Mouse (Mus musculus) adrenal gland, adult 18-20 months (tissue): Measurements from ENCODE around the gene Tex2. TPM values are rescaled to one million over a fixed set of nuclear protein-coding genes. Genes with fewer than 3 reads are reported as not detected.
"Not testable (repeated sequence)": the region's sequence is repeated elsewhere in the genome, so short reads cannot be mapped to it uniquely, and the experiment has no call there.

Source experiments
- DNase-seq, 2 experiments: peaks; one replicate each; pipeline ENCODE4 v3.0.0; 2021 to 2022; ENCODE audit warnings: low spot score in 2 of 2
- total RNA-seq, 2 experiments: library from RNA; stranded (reverse); gene quantifications; 1 replicate in 1 of 2; 2 replicates in 1 of 2; pipeline ENCODE4 v1.2.3; 2021

The Tex2 gene
- total RNA-seq, 2 experiments from 2014 or later, result 52.1 to 54.2 TPM

DNA sequence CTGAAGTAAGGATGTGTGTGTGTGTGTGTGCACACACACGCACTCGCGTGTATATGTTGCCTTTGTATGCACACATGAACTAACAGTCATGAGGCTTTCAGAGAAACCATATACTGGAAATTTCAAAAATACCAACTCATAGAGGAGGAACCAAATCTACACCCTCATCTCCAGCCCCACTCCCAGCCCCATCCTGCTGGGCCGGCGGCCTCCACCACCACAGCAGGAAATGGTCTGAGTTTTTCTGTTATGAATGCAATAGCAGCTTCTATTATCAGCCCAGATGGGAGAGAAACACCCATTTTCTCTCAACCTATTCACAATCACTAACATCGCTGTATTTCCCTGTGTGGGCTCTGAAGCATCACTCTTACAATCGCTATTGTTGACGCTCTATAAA, 8.8 kb upstream of the Tex2 start:
- no peak for DNase-seq

DNA sequence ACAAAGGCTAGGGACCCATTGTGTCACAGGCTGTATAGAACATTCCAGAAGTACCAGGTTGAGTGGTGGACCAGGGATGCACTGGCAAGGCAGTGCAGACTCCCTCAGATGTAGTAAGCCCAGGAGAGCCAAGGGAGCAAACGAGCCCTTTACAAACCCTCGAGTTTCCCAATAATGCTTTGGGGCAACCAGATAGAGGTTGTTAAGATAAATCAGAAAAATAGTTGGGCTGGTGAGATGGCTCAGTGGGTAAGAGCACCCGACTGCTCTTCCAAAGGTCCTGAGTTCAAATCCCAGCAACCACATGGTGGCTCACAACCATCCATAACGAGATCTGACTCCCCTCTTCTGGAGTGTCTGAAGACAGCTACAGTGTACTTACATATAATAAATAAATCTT, 5.5 kb upstream of the Tex2 start:
- DNase-seq, result not testable (repeated sequence)

DNA sequence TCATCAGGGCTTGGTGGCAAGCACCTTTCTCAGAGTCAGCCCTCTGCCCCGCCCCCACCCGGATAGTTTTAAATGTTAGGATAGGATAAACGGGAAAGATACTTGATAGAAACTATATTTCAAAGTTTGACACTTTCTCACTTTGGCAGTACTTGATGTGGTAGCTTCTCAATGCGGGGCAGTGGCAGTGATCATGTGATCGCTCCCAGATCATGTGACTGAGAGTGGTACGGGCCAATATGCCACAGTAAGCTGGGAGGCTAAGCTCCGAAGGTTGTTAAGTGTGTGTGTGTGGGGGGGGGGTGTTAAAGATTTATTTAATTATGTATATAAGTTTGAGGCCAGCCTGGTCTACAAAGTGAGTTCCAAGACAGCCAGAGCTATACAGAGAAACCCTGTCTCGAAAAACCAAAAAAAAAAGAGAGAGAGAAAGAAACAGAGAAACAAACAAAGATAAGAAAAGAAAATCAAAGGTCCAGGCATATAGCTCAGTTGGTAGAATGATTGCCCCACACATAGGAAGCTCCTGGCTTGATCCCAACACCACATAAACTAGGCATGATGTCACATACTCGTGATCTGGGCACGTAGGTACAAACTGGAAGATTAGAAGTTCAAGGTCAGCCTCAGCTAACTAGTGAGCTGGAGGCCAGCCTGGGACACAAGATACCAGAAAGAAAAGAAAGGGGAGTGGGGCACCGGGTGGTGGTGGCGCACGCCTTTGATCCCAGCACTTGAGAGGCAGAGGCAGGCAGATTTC, 4.8 kb upstream of the Tex2 start:
- DNase-seq, result no peak

GRCm38 (mm10) chr11:106615561-106615960, 2.3 kb upstream of the Tex2 start:
- DNase-seq, result no peak

GRCm38 (mm10) chr11:106614339-106614645, 1.1 kb upstream of the Tex2 start:
- DNase-seq, result no peak

- no peak for DNase-seq
Measured at GRCm38 (mm10) chr11:106613638-106614338, 565 bp upstream of the Tex2 start.

GRCm38 (mm10) chr11:106612209-106612960, 838 bp downstream of the Tex2 start:
- DNase-seq, result peak; percentile 43 to 46

DNA sequence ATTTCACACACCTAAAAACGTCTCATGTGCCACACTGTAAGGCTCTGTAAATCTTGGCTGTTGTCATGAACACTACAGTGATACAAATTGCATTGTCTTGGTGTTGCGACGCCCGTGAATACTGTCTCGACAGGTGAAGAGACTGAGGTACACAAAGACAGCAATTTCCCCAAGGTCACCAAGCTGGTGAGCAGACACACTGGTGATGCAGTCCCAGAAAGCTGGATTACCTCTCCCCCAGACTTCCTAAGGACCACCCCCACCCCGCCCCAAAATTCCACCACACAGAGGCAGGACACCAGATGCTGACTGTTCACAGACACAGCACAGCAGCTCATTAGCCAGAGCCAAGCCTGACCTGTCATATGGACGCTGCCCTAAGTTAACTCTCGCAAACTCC, 3.5 kb downstream of the Tex2 start:
- no peak for DNase-seq

- DNase-seq, result no peak
Measured at GRCm38 (mm10) chr11:106607316-106607715, 5.9 kb downstream of the Tex2 start.

DNA sequence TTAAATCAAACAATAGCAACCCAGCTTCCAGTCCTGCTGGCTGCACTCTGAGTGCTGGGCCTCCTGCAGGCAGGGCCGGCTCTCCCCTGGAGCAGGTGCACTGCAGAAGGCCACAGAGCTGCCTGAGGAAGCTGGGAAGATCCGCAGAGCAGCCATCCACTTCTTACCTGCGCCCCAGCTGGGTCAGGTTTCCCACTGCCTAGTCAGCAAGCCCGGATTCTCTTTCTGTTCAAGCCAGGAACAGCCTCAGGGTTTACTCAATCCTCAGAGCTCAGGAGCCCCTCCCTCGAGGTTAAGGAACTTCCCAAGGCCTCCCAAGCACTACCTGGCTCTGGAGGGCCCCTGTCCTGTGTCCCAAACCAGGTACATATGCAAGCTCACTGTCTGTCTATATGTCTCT, 7.2 kb downstream of the Tex2 start:
- no peak for DNase-seq

GRCm38 (mm10) chr11:106603230-106603629, 10.0 kb downstream of the Tex2 start:
- DNase-seq, result no peak

DNA sequence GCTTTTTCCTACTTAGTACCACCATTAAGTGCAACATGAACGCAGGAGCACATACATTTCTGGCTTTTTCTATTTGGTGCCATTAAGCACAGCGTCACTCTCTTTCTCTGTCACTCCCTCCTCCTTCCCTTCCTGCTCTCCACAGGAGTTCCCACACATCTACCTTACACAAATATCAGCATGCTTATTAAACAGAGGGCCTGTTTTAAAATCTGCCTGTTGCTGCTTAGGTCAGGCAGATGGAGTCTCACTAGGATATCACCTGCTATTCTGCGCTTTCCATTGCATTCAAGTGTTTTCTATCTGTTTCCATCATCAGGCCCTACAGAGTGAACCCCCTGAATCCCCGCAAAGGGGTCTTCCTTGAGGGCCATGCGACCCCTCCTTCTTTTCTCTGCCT, 13.1 kb downstream of the Tex2 start:
- DNase-seq, result no peak

- no peak for DNase-seq
Measured at GRCm38 (mm10) chr11:106599345-106599744, 13.9 kb downstream of the Tex2 start.

GRCm38 (mm10) chr11:106598339-106598738, 14.9 kb downstream of the Tex2 start:
- no peak for DNase-seq

DNA sequence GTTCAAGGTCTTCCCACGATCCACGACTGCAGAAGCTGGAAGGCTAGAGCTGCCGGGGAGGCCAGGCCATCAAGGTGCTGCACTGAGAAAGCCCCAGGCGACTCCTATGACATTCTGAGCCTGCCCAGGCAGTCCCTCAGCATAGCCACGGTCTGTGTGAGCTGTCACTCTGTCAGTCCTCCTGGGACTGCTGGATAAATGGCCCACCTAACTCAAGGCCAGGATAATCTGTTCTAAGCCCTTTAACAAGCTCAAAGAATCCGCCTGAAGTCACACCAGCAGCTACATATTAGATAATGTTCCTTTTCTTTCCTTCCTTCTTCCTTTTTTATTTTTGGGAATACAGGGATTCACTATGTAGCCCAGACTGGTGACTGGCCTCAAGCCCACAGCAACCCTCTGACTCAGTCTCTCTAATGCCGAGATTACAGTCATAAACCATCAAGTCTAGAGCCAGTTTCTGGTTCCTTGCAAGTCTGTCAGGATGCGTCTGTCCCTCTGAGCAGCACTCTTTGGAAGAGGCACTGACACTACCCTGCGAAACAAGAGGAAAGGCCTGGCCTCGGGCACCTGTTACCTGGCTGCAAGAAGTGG, 15.4 kb downstream of the Tex2 start:
- DNase-seq, result no peak

DNA sequence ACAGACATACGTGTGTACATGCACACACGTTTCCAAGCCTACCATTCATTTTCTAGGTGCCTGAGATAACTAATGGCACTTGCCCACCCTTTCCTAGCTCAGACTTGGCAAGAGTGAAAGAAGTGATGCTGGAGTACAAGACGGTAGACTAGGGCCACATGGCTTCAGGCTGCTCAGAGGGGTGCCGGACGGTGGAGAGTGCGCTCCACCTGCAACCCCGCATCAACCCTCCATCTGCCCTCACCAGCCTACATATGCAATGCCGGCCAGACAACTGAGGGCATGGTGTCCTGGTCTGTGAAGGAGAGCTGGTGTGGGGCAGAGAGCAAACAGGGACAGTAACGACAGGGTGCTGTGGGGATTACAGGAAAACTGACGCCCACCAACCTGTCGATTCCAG, 22.0 kb downstream of the Tex2 start:
- DNase-seq, result no peak

DNA sequence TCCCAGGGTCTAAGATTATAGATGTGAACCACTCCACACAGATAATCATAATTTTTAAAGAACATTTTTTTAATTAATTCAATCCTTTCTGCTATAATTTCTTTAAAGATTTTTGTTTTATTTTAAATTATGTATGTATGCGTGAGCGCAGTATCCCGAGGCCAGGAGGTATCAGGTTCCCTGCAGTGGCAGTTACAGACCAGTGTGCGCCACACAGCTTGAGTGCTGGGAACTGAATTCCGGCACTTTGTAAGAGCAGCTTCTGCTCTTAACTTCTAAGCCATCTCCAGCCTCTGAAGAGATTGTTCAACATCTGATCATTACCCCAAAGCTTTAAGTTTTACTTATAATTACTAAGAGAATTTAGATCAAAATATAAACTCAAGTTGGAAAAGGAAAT, 23.1 kb downstream of the Tex2 start:
- DNase-seq, result no peak

DNA sequence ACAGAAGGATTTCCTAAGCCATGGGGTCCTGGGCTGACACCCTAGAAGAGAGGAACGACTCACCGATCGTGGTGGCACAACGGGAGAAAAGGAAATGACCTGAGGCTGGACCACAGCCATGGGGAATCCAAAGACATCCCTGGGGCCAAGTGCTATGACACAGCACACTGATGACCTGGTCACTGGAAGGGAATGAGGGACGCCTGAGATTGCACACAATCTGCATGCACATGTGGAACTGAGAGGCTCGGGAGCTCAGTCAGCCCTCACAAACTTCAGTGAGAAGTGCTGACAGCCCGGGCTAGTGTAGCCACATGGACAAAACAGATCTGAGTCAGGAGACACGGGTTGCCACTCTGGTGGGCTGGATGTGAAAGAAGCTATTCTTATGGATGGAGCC, 24.4 kb downstream of the Tex2 start:
- no peak for DNase-seq

DNA sequence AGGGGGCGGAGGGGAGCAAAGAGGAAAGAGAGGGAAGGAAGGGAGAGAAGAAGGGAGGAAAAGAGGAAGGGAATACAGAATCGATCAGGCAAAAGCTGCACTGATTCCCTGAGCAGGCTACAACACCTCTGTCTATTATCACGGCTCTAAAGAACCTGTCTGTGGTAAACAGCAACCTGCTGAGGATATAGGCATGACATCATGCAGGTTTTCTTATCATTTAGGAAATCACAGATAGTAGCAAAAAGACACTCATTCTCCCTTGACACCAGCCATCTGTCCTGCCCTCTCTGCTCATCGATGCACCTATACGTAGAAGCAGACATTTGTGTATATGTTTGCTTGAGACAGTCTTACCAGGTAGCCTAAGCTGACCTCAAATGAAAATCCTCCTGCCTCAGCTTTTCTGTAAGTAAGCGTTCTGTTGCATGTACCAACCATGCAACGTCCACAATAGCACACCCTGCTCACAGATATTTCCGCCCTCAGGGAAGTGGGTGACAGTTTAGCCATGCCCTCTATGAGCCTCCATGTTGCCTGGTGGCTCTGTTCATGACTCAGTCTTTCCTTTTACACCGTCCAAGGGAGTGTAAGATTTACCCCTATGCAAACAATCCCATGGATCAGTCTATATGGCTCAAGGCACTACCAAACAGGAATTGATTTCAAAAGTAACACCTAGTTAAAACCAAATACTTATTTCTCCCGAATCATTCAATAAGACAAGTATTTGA, 25.3 kb downstream of the Tex2 start:
- DNase-seq, result no peak

- DNase-seq, result no peak
Measured at GRCm38 (mm10) chr11:106583801-106584200, 29.4 kb downstream of the Tex2 start.

- no peak for DNase-seq
Measured at GRCm38 (mm10) chr11:106581357-106581756, 31.9 kb downstream of the Tex2 start.
